Mouse (Mus musculus): ENCODE measurements around the gene Utrn. TPM values are rescaled to one million over a fixed set of nuclear protein-coding genes. Genes with fewer than 3 reads are reported as not detected.

Utrn gene
- polyA plus RNA-seq, 1 experiment: 5.7 TPM

DNA sequence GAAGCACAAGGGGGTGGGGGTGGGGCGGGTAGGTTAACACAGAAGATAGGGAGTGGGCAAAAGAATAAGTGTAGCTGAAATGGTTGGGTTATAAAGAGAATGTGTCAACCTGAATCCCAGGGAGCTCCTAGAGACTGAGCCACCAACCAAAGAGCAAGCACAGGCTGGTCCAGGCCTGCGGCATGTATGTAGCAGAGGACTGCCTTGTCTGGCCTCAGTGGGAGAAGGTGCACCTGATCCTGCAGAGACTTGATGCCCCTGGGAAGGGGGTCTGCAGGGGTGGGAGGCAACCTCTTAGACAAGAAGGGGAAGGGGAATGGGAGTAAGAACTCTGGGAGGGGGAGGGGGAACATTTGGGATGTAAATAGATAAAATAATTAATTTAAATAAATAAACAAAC lies 162.6 kb downstream of the Utrn start:
- Histone ChIP-seq H3K4me1 (ENCODE audit: control insufficient read depth, insufficient read depth, low read length) (no peaks in the 10 kb centered on the region), H3K27me3 (ENCODE audit: control insufficient read depth, insufficient read depth, low read length) (no peaks in the 10 kb centered on the region), H3K36me3 (ENCODE audit: control insufficient read depth, insufficient read depth, low read length) (no peaks in the 10 kb centered on the region), H3K27ac (ENCODE audit: control insufficient read depth, insufficient read depth, low read depth, low read length) (no peak overlapping the region), H3K4me3 (ENCODE audit: control insufficient read depth, low read depth, low read length) (no peak overlapping the region)
- TF ChIP-seq POLR2A (IDR thresholded peaks at IDR 0.05; ENCODE audit: control insufficient read depth, low read depth, low read length): no peak
- no peak for TF ChIP-seq CTCF (IDR thresholded peaks at IDR 0.05; ENCODE audit: control insufficient read depth, insufficient read depth, insufficient replicate concordance, low read depth, low read length)

DNA sequence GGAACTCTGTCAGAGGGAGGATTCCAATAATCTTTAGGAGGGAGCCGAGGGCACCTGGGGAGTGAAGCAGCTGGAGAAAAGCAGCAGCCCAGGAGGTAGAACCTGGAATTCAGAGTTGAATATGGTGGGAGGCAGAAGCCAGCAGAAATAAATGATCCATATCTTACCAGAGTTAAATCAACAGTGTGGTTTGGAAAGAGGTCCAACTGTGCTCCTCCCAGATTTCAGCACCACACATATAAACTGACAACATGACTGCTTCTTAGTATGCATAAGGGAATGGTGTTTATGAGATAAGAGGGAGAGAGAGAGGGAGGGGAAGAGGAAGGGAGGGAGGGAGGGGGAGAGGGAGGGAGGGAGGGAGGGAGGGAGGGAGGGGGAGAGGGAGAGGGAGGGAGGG lies 163.2 kb downstream of the Utrn start:
- Histone ChIP-seq H3K4me3 (ENCODE audit: control insufficient read depth, low read depth, low read length) (no peak overlapping the region), H3K27me3 (ENCODE audit: control insufficient read depth, insufficient read depth, low read length) (no peaks in the 10 kb centered on the region), H3K36me3 (ENCODE audit: control insufficient read depth, insufficient read depth, low read length) (no peaks in the 10 kb centered on the region), H3K27ac (ENCODE audit: control insufficient read depth, insufficient read depth, low read depth, low read length) (no peak overlapping the region), H3K4me1 (ENCODE audit: control insufficient read depth, insufficient read depth, low read length) (no peaks in the 10 kb centered on the region)
- TF ChIP-seq POLR2A (IDR thresholded peaks at IDR 0.05; ENCODE audit: control insufficient read depth, low read depth, low read length) (no peak), CTCF (IDR thresholded peaks at IDR 0.05; ENCODE audit: control insufficient read depth, insufficient read depth, insufficient replicate concordance, low read depth, low read length) (no peak)

DNA sequence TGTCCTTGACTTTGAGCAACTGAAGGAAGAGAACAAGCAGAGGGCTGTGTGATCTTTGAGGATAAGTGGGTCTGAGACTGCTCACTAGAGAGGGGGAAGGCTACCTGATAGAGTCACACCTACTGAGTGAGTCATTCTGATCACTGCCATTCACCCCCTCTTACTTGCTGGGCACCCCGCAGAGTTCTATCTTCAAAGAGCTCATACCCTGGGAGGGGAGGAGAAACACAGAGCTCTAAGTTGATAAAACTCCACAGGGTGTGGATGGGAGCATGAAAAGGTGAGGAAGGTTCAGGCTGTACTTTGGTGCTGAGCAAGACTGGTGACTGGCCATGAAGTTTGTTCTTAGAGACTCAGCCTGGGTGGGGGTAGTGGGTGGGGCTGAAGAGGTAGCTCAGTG lies 164.9 kb downstream of the Utrn start:
- Histone ChIP-seq H3K27ac (ENCODE audit: control insufficient read depth, insufficient read depth, low read depth, low read length) (no peak overlapping the region), H3K4me3 (ENCODE audit: control insufficient read depth, low read depth, low read length) (no peak overlapping the region), H3K4me1 (ENCODE audit: control insufficient read depth, insufficient read depth, low read length) (no peaks in the 10 kb centered on the region), H3K36me3 (ENCODE audit: control insufficient read depth, insufficient read depth, low read length) (no peaks in the 10 kb centered on the region), H3K27me3 (ENCODE audit: control insufficient read depth, insufficient read depth, low read length) (no peaks in the 10 kb centered on the region)
- no peak for TF ChIP-seq POLR2A (IDR thresholded peaks at IDR 0.05; ENCODE audit: control insufficient read depth, low read depth, low read length)
- TF ChIP-seq CTCF (IDR thresholded peaks at IDR 0.05; ENCODE audit: control insufficient read depth, insufficient read depth, insufficient replicate concordance, low read depth, low read length): no peak

DNA sequence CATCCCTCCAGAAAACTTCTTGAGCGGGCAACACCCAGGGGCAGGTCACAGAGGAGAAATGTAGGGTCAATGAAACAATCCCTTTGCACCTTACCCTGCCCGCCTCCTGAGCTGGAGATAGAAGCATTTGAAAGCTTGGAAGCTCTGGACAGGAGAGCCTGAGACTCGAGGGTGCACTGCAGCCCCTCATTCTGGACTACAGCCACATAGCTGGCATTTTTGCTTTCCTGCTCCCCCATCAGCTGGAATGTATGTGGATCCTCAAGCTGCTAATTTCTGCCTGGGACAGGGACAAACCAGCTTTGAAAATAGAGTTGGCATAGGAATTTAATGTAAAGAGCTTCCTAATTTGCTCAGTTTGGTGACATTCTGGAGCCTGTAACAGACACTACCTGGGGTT lies 165.6 kb downstream of the Utrn start:
- Histone ChIP-seq H3K27me3 (ENCODE audit: control insufficient read depth, insufficient read depth, low read length) (no peaks in the 10 kb centered on the region), H3K27ac (ENCODE audit: control insufficient read depth, insufficient read depth, low read depth, low read length) (no peak overlapping the region), H3K36me3 (ENCODE audit: control insufficient read depth, insufficient read depth, low read length) (no peaks in the 10 kb centered on the region), H3K4me3 (ENCODE audit: control insufficient read depth, low read depth, low read length) (no peak overlapping the region), H3K4me1 (ENCODE audit: control insufficient read depth, insufficient read depth, low read length) (no peaks in the 10 kb centered on the region)
- no peak for TF ChIP-seq POLR2A (IDR thresholded peaks at IDR 0.05; ENCODE audit: control insufficient read depth, low read depth, low read length)
- no peak for TF ChIP-seq CTCF (IDR thresholded peaks at IDR 0.05; ENCODE audit: control insufficient read depth, insufficient read depth, insufficient replicate concordance, low read depth, low read length)

DNA sequence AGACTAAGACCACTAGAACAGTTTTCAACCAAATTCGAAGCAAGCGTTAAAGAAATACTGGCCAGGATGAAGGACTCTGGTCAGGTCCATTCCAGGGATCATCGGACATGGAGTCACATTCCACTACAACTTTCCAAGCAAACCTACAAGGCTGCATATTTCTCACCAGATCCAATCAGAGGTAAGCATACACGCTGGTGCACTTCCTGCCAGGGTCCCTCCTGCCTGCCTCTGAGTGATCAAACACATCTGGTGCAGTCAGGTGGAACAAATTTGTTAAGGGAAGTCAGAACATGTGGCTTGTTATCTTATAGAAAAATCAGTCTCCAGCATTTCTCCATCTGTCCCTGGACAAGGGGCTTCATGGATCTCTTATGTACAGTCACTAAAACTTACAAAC lies 167.0 kb downstream of the Utrn start:
- Histone ChIP-seq H3K27ac (ENCODE audit: control insufficient read depth, insufficient read depth, low read depth, low read length) (no peak overlapping the region), H3K4me1 (ENCODE audit: control insufficient read depth, insufficient read depth, low read length) (no peaks in the 10 kb centered on the region)
- no peak for TF ChIP-seq CTCF (IDR thresholded peaks at IDR 0.05; ENCODE audit: control insufficient read depth, insufficient read depth, insufficient replicate concordance, low read depth, low read length)
- no peak for TF ChIP-seq POLR2A (IDR thresholded peaks at IDR 0.05; ENCODE audit: control insufficient read depth, low read depth, low read length)

DNA sequence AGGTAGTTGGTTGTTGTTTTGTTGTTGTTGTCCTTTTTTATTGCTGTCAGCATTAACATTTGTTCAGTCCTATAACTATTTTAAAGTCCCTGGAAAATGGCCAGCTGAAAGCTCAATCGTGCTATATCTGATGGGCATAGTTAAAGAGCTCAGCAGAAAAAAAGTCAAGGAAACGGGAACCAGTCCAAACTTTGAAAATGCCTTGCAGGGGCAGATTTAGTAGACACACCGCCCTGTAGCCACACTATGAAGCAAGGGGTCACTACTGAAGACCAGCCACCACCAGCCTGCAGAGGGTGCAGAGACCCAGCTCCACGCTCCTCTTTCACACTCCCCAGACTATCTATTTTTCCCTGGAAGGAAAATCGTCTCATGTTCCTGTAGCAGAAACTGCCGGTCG lies 167.5 kb downstream of the Utrn start:
- TF ChIP-seq POLR2A (IDR thresholded peaks at IDR 0.05; ENCODE audit: control insufficient read depth, low read depth, low read length): no peak
- TF ChIP-seq CTCF (IDR thresholded peaks at IDR 0.05; ENCODE audit: control insufficient read depth, insufficient read depth, insufficient replicate concordance, low read depth, low read length): no peak
- no peak overlapping the region for H3K4me3 ChIP-seq (ENCODE audit: control insufficient read depth, low read depth, low read length)
- no peak overlapping the region for H3K27ac ChIP-seq (ENCODE audit: control insufficient read depth, insufficient read depth, low read depth, low read length)
- H3K27me3 ChIP-seq (ENCODE audit: control insufficient read depth, insufficient read depth, low read length): no peaks in the 10 kb centered on the region
- H3K36me3 ChIP-seq (ENCODE audit: control insufficient read depth, insufficient read depth, low read length): no peaks in the 10 kb centered on the region
- H3K4me1 ChIP-seq (ENCODE audit: control insufficient read depth, insufficient read depth, low read length): no peaks in the 10 kb centered on the region

More for the DNA sequence above, 167.0 kb downstream of the Utrn start:
- Histone ChIP-seq H3K36me3 (ENCODE audit: control insufficient read depth, insufficient read depth, low read length) (no peaks in the 10 kb centered on the region), H3K27me3 (ENCODE audit: control insufficient read depth, insufficient read depth, low read length) (no peaks in the 10 kb centered on the region), H3K4me3 (ENCODE audit: control insufficient read depth, low read depth, low read length) (no peak overlapping the region)

DNA sequence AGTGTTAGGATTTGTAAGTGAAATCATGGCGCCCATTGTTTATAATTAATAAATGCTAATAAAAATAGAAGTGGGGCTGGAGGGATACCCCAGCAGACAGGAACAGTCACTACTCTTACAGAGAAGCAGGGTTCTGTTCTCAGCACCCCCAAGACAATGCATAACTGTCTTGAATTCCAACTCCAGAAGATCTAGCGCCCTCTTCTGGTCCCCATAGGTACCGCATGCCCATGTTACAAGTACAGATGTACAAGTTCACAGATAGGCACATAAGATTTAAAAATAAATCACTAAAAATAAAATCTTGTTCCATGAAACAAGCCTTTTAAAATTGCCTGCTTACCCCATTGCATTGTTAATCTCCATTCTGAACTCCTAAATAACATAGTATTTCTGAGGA lies 168.6 kb downstream of the Utrn start:
- no peak overlapping the region for H3K4me3 ChIP-seq (ENCODE audit: control insufficient read depth, low read depth, low read length)
- H3K36me3 ChIP-seq (ENCODE audit: control insufficient read depth, insufficient read depth, low read length): no peaks in the 10 kb centered on the region
- no peak for TF ChIP-seq POLR2A (IDR thresholded peaks at IDR 0.05; ENCODE audit: control insufficient read depth, low read depth, low read length)
- no peak for TF ChIP-seq CTCF (IDR thresholded peaks at IDR 0.05; ENCODE audit: control insufficient read depth, insufficient read depth, insufficient replicate concordance, low read depth, low read length)
- no peak overlapping the region for H3K27ac ChIP-seq (ENCODE audit: control insufficient read depth, insufficient read depth, low read depth, low read length)
- H3K27me3 ChIP-seq (ENCODE audit: control insufficient read depth, insufficient read depth, low read length): no peaks in the 10 kb centered on the region
- no peaks in the 10 kb centered on the region for H3K4me1 ChIP-seq (ENCODE audit: control insufficient read depth, insufficient read depth, low read length)

DNA sequence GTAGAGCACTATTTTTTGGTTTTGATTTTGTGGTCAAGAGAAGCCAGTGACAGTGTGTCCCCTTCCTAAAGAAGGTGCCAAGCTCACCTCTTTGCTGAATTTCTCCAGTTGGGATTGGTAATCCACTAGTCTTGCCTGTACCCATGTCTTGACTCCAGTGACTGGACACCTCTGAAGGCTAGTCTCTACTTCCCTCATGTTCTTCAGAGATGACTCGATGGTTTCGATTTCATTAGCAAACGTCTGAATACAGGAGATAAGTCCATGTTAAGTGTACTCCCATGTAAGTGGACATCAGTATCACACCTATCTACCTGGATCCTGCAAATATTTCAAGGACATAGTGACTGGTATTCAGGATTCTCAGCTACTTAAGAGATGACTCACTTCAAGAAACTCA lies 171.3 kb downstream of the Utrn start:
- Histone ChIP-seq H3K4me1 (ENCODE audit: control insufficient read depth, insufficient read depth, low read length) (no peaks in the 10 kb centered on the region), H3K27ac (ENCODE audit: control insufficient read depth, insufficient read depth, low read depth, low read length) (no peak overlapping the region), H3K27me3 (ENCODE audit: control insufficient read depth, insufficient read depth, low read length) (no peaks in the 10 kb centered on the region), H3K36me3 (ENCODE audit: control insufficient read depth, insufficient read depth, low read length) (no peaks in the 10 kb centered on the region), H3K4me3 (ENCODE audit: control insufficient read depth, low read depth, low read length) (no peak overlapping the region)
- TF ChIP-seq CTCF (IDR thresholded peaks at IDR 0.05; ENCODE audit: control insufficient read depth, insufficient read depth, insufficient replicate concordance, low read depth, low read length): no peak
- no peak for TF ChIP-seq POLR2A (IDR thresholded peaks at IDR 0.05; ENCODE audit: control insufficient read depth, low read depth, low read length)

All from testis, adult 2 months (tissue).